10 mouse cellular contexts compared by ENCODE assay signal in the genomic region with DNA sequence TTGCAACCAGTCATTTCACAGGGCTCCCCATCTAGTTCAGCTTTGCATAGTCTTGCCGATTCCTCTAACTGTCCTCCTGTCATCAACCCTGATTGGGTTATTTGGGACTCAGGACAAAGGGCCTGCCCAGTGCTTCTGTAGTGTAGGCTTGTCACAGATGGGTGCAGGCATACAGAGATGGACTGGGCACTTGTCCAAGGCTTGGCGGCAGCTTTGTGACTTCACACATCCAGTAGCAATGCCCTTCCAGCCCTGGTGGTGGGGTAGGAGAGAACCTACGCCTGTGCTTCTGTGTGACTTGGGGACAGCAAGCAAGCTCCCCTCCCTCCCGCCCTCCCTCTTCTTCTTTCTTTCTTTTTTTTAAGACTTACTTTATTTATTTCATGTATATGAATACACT. TPM values are rescaled to one million over a fixed set of nuclear protein-coding genes. Genes with fewer than 3 reads are reported as not detected.
DNase-seq lines count a peak whose midpoint lies in the region; ATAC-seq and TF ChIP-seq lines count a peak whose summit lies in the region.
"Had no signal": no experiment of that assay in that cellular context is flagged by ENCODE, and none has a peak within 500 bp of the region (broad histone marks: within the 10 kb centered on the region; RNA-seq: fewer than 3 reads in every experiment).

No protein-coding gene starts in this region.

- no peak for ATAC-seq in frontal cortex, adult (ENCODE audit: low TSS enrichment)

- peak; percentile 63 for TF ChIP-seq CTCF in layer of hippocampus, adult 2 months (conservative IDR thresholded peaks at IDR 0.05)

- H3K4me3 ChIP-seq in layer of hippocampus, adult 2 months: no peak overlapping the region
- H3K4me3 ChIP-seq: heart, embryonic 13.5 days; liver, embryonic 13.5 days had no signal

- peak; percentile 27 to 39 for DNase-seq in frontal cortex, postnatal 10 days (ENCODE audit: low spot score in 2 of 2)
- peak; percentile 53 for DNase-seq in retina, postnatal 1 day
- no peak for DNase-seq in retina, embryonic 14.5 days (ENCODE audit: low spot score)
- peak; percentile 35 to 50 for DNase-seq in layer of hippocampus, adult 2 months (ENCODE audit: low spot score in 2 of 2)
- DNase-seq in right cerebral cortex, adult 18-20 months: peak; percentile 67
- no peak for DNase-seq in embryo, embryonic 10.5 days (ENCODE audit: low spot score)
- DNase-seq in embryo, embryonic 11 days: no peak
- DNase-seq: liver, embryonic 13.5 days had no signal

- peak overlapping the region; percentile 90 for H3K27ac ChIP-seq in layer of hippocampus, adult 2 months
- H3K27ac ChIP-seq: heart, embryonic 13.5 days; liver, embryonic 13.5 days had no signal

RNA-seq across cellular contexts. Expression of a gene that starts 39.6 kb away (rescaled TPM):
- 100 to 1,000 TPM; 106 to 116 TPM for total RNA-seq in layer of hippocampus, adult 2 months (2021)

RNA-seq across cellular contexts. Expression of a gene that starts 55.8 kb away (rescaled TPM):
- 100 to 1,000 TPM; 346 to 390 TPM for total RNA-seq in layer of hippocampus, adult 2 months (2021)

Comparison
In these comparisons a context has a peak if more than half of its experiments do, and no peak if none do; other contexts are left out.
1. DNase-seq: peak in frontal cortex, postnatal 10 days (2 of 2), retina, postnatal 1 day (single experiment), layer of hippocampus, adult 2 months (2 of 2) and right cerebral cortex, adult 18-20 months (single experiment); none in retina, embryonic 14.5 days (single experiment), embryo, embryonic 10.5 days (single experiment) and embryo, embryonic 11 days (single experiment).